Mouse (Mus musculus) liver, embryonic 12.5 days (tissue): ENCODE measurements at regions not wholly inside any gene's neighbourhood (a gene's known extent, or its start where the extent isn't known, plus 50 kb on each side); places are given as distances from the start of the nearest gene placed in this dataset.

Source experiments
- ATAC-seq: fragments of 200-750 bp; cut with Nextera tagmentation; 2 replicates; pipeline ENCODE4 v1.8.0; 2017; ENCODE audit warnings: moderate number of reproducible peaks, mild to moderate bottlenecking, moderate library complexity
- H3K27ac ChIP-seq: fragments of 300-500 bp; sonication (generic); 2 replicates; pipeline ENCODE4 v1.5.1; 2016; ENCODE audit warnings: mild to moderate bottlenecking
- H3K27me3 ChIP-seq: fragments of 300-500 bp; sonication (generic); replicated peaks from 2 replicates; pipeline ENCODE4 v1.6.1; 2016; ENCODE audit warnings: mild to moderate bottlenecking, moderate library complexity
- H3K36me3 ChIP-seq: fragments of 300-500 bp; sonication (generic); 2 replicates; pipeline ENCODE4 v1.6.1; 2016; ENCODE audit warnings: mild to moderate bottlenecking, moderate library complexity
- H3K4me1 ChIP-seq: fragments of 300-500 bp; sonication (generic); 2 replicates; pipeline ENCODE4 v1.6.1; 2016
- H3K4me2 ChIP-seq: fragments of 300-500 bp; sonication (generic); 2 replicates; pipeline ENCODE4 v1.6.1; 2016; ENCODE audit warnings: mild to moderate bottlenecking, moderate library complexity
- H3K4me3 ChIP-seq: fragments of 300-500 bp; sonication (generic); 2 replicates; pipeline ENCODE4 v1.5.1; 2016; ENCODE audit warnings: mild to moderate bottlenecking, moderate library complexity
- H3K9ac ChIP-seq: fragments of 300-500 bp; sonication (generic); 2 replicates; pipeline ENCODE4 v1.6.1; 2016; ENCODE audit warnings: mild to moderate bottlenecking, moderate library complexity
- H3K9me3 ChIP-seq: fragments of 300-500 bp; sonication (generic); replicated peaks from 2 replicates; pipeline ENCODE4 v1.6.1; 2016; ENCODE audit warnings: mild to moderate bottlenecking, moderate library complexity
- WGBS: fragments of 180-500 bp; shearing (Covaris S2); methylation state at CpG from one replicate; pipeline ENCODE4 v1.1.7; 2016; ENCODE audit not compliant: insufficient replicate concordance; 5-methylcytosine and 5-hydroxymethylcytosine counted together

- no peak overlapping the region for H3K9ac ChIP-seq
- H3K36me3 ChIP-seq, result no peaks in the 10 kb centered on the region
- no peak for ATAC-seq
- H3K4me1 ChIP-seq, result no peaks in the 10 kb centered on the region
- 64% methylated on average over 7 of the region's 7 CpGs for WGBS
- H3K27ac ChIP-seq, result no peak overlapping the region
- H3K4me2 ChIP-seq, result no peak overlapping the region
- H3K4me3 ChIP-seq, result no peak overlapping the region
- H3K9me3 ChIP-seq, result no peaks in the 10 kb centered on the region
- H3K27me3 ChIP-seq, result no peaks in the 10 kb centered on the region
Observed at GRCm38 (mm10) chr11:18534807-18535591, 483.8 kb downstream of the Meis1 start.

- H3K27me3 ChIP-seq, result no peaks in the 10 kb centered on the region
- 49% methylated on average over 2 of the region's 2 CpGs for WGBS
- H3K36me3 ChIP-seq, result no peaks in the 10 kb centered on the region
- ATAC-seq, result no peak
- no peak overlapping the region for H3K27ac ChIP-seq
- H3K9ac ChIP-seq, result no peak overlapping the region
- H3K4me1 ChIP-seq, result no peaks in the 10 kb centered on the region
- no peak overlapping the region for H3K4me2 ChIP-seq
- H3K4me3 ChIP-seq, result no peak overlapping the region
- H3K9me3 ChIP-seq, result no peaks in the 10 kb centered on the region
Observed at GRCm38 (mm10) chr11:18531264-18532110, 487.3 kb downstream of the Meis1 start.

- ATAC-seq, result no peak
- no peaks in the 10 kb centered on the region for H3K36me3 ChIP-seq
- H3K4me3 ChIP-seq, result no peak overlapping the region
- no peak overlapping the region for H3K4me2 ChIP-seq
- no peaks in the 10 kb centered on the region for H3K4me1 ChIP-seq
- WGBS, result 50% methylated on average over 4 of the region's 4 CpGs
- H3K9me3 ChIP-seq, result no peaks in the 10 kb centered on the region
- H3K27me3 ChIP-seq, result no peaks in the 10 kb centered on the region
- no peak overlapping the region for H3K27ac ChIP-seq
- no peak overlapping the region for H3K9ac ChIP-seq
Observed at GRCm38 (mm10) chr11:18528568-18528967, 490.2 kb downstream of the Meis1 start.

- H3K4me2 ChIP-seq, result no peak overlapping the region
- no peaks in the 10 kb centered on the region for H3K9me3 ChIP-seq
- H3K4me1 ChIP-seq, result no peaks in the 10 kb centered on the region
- H3K4me3 ChIP-seq, result no peak overlapping the region
- WGBS, result 50% methylated on average over 6 of the region's 6 CpGs
- ATAC-seq, result no peak
- no peaks in the 10 kb centered on the region for H3K36me3 ChIP-seq
- no peaks in the 10 kb centered on the region for H3K27me3 ChIP-seq
- H3K9ac ChIP-seq, result no peak overlapping the region
- no peak overlapping the region for H3K27ac ChIP-seq
Observed at GRCm38 (mm10) chr11:18495108-18495757, 523.6 kb downstream of the Meis1 start.

GRCm38 (mm10) chr11:18493981-18494380 is 524.8 kb downstream of the Meis1 start:
- Histone ChIP-seq H3K4me3 (no peak overlapping the region), H3K9me3 (no peaks in the 10 kb centered on the region), H3K27me3 (no peaks in the 10 kb centered on the region), H3K4me1 (no peaks in the 10 kb centered on the region), H3K27ac (no peak overlapping the region), H3K4me2 (no peak overlapping the region), H3K9ac (no peak overlapping the region), H3K36me3 (no peaks in the 10 kb centered on the region)
- ATAC-seq, result no peak
- 62% methylated on average over 5 of the region's 5 CpGs for WGBS

GRCm38 (mm10) chr11:18493086-18493485 is 525.7 kb downstream of the Meis1 start:
- Histone ChIP-seq H3K4me3 (no peak overlapping the region), H3K4me2 (no peak overlapping the region), H3K9me3 (no peaks in the 10 kb centered on the region), H3K27me3 (no peaks in the 10 kb centered on the region), H3K36me3 (no peaks in the 10 kb centered on the region), H3K27ac (no peak overlapping the region), H3K4me1 (no peaks in the 10 kb centered on the region), H3K9ac (no peak overlapping the region)
- no peak for ATAC-seq
- 61% methylated on average over 2 of the region's 2 CpGs for WGBS

GRCm38 (mm10) chr11:18489517-18490256 is 529.1 kb downstream of the Meis1 start:
- H3K9me3 ChIP-seq, result no peaks in the 10 kb centered on the region
- ATAC-seq, result no peak
- no peaks in the 10 kb centered on the region for H3K27me3 ChIP-seq
- H3K9ac ChIP-seq, result no peak overlapping the region
- H3K27ac ChIP-seq, result no peak overlapping the region
- WGBS, result 53% methylated on average over 9 of the region's 9 CpGs
- no peaks in the 10 kb centered on the region for H3K4me1 ChIP-seq
- no peaks in the 10 kb centered on the region for H3K36me3 ChIP-seq
- no peak overlapping the region for H3K4me3 ChIP-seq
- H3K4me2 ChIP-seq, result no peak overlapping the region

GRCm38 (mm10) chr11:18478841-18479240 is 525.2 kb upstream of the Etaa1 start:
- ATAC-seq, result no peak
- Histone ChIP-seq H3K4me1 (no peaks in the 10 kb centered on the region), H3K36me3 (no peaks in the 10 kb centered on the region)

GRCm38 (mm10) chr11:18451271-18451670 is 497.6 kb upstream of the Etaa1 start:
- ATAC-seq, result no peak
- Histone ChIP-seq H3K4me1 (no peaks in the 10 kb centered on the region), H3K27ac (no peak overlapping the region), H3K9me3 (no peaks in the 10 kb centered on the region), H3K9ac (no peak overlapping the region), H3K27me3 (no peaks in the 10 kb centered on the region), H3K4me2 (no peak overlapping the region), H3K4me3 (no peak overlapping the region), H3K36me3 (no peaks in the 10 kb centered on the region)
- WGBS, result 64% methylated on average over 3 of the region's 3 CpGs

More at GRCm38 (mm10) chr11:18478841-18479240, 525.2 kb upstream of the Etaa1 start:
- no peak overlapping the region for H3K4me2 ChIP-seq
- H3K9me3 ChIP-seq, result no peaks in the 10 kb centered on the region
- H3K4me3 ChIP-seq, result no peak overlapping the region
- H3K27me3 ChIP-seq, result no peaks in the 10 kb centered on the region
- H3K27ac ChIP-seq, result no peak overlapping the region
- H3K9ac ChIP-seq, result no peak overlapping the region

GRCm38 (mm10) chr11:18448879-18449278 is 495.2 kb upstream of the Etaa1 start:
- Histone ChIP-seq H3K9me3 (no peaks in the 10 kb centered on the region), H3K9ac (no peak overlapping the region), H3K27me3 (no peaks in the 10 kb centered on the region), H3K27ac (no peak overlapping the region), H3K4me2 (no peak overlapping the region), H3K36me3 (no peaks in the 10 kb centered on the region), H3K4me3 (no peak overlapping the region), H3K4me1 (no peaks in the 10 kb centered on the region)
- 48% methylated on average over 1 of the region's 1 CpGs for WGBS
- no peak for ATAC-seq

GRCm38 (mm10) chr11:18444600-18444999 is 490.9 kb upstream of the Etaa1 start:
- no peaks in the 10 kb centered on the region for H3K36me3 ChIP-seq
- H3K27me3 ChIP-seq, result no peaks in the 10 kb centered on the region
- H3K4me1 ChIP-seq, result no peaks in the 10 kb centered on the region
- no peaks in the 10 kb centered on the region for H3K9me3 ChIP-seq
- no peak overlapping the region for H3K4me3 ChIP-seq
- WGBS, result 64% methylated on average over 8 of the region's 8 CpGs
- no peak overlapping the region for H3K4me2 ChIP-seq
- no peak overlapping the region for H3K27ac ChIP-seq
- H3K9ac ChIP-seq, result no peak overlapping the region
- no peak for ATAC-seq
